Mouse (Mus musculus) intestine, embryonic 14.5 days (tissue): ENCODE data around the gene Cacna1c. TPM values are rescaled to one million over a fixed set of nuclear protein-coding genes. Genes with fewer than 3 reads are reported as not detected.

Experiments
- ATAC-seq: fragments of 200-750 bp; cut with Nextera tagmentation; replicated peaks from 2 replicates; pipeline ENCODE4 v1.8.0; 2017; ENCODE audit warnings: low read depth, moderate number of reproducible peaks, moderate TSS enrichment, moderate library complexity; ENCODE audit not compliant: low FRiP score, low TSS enrichment
- DNase-seq: peaks from one replicate; pipeline ENCODE4 v3.0.0-alpha.2; 2018; ENCODE audit warnings: low spot score
- H3K27ac ChIP-seq: fragments of 300-500 bp; sonication (generic); 2 replicates; pipeline ENCODE4 v1.5.1; 2014; ENCODE audit warnings: low read depth, mild to moderate bottlenecking, control low read depth
- H3K27me3 ChIP-seq: fragments of 300-500 bp; sonication (generic); replicated peaks from 2 replicates; pipeline ENCODE4 v1.6.1; 2014; ENCODE audit warnings: low read length, control low read depth; ENCODE audit not compliant: control insufficient read depth, insufficient read depth
- H3K36me3 ChIP-seq: fragments of 300-500 bp; sonication (generic); 2 replicates; pipeline ENCODE4 v1.6.1; 2014; ENCODE audit warnings: low read length, control low read depth; ENCODE audit not compliant: control insufficient read depth, insufficient read depth
- H3K4me1 ChIP-seq: fragments of 300-500 bp; sonication (generic); replicated peaks from 2 replicates; pipeline ENCODE4 v1.6.1; 2014; ENCODE audit warnings: low read length, control low read depth, mixed read lengths; ENCODE audit not compliant: control insufficient read depth, insufficient read depth
- H3K4me2 ChIP-seq: fragments of 300-500 bp; sonication (generic); 2 replicates; pipeline ENCODE4 v1.6.1; 2014; ENCODE audit warnings: low read length
- H3K4me3 ChIP-seq: fragments of 300-500 bp; sonication (generic); 2 replicates; pipeline ENCODE4 v1.5.1; 2014; ENCODE audit warnings: low read depth, low read length, control low read depth, mixed read lengths
- H3K9ac ChIP-seq: fragments of 300-500 bp; sonication (generic); 2 replicates; pipeline ENCODE4 v1.6.1; 2014; ENCODE audit warnings: mild to moderate bottlenecking, low read length
- H3K9me3 ChIP-seq: fragments of 300-500 bp; sonication (generic); 2 replicates; pipeline ENCODE4 v1.6.1; 2016; ENCODE audit warnings: low read length, control low read depth; ENCODE audit not compliant: control insufficient read depth
- WGBS: fragments of 180-500 bp; shearing (Covaris S2); extraction: QIAGEN DNeasy Blood & Tissue Kit; methylation state at CpG from one replicate; pipeline ENCODE4 v1.1.7; 2014; 5-methylcytosine and 5-hydroxymethylcytosine counted together
- polyA plus RNA-seq: library from polyadenylated mRNA; unstranded; fragments of >200 nt; fragmentation: Nextera tagmentation; extraction: Ambion mirVana; gene quantifications from 2 replicates; pipeline ENCODE4 v1.2.1, GENCODE M21; 2014

Gene Cacna1c
- polyA plus RNA-seq, 1 experiment from 2014 or later = 6.5 TPM

GRCm38 (mm10) chr6:118724388-118724787 lies 471.8 kb downstream of the Cacna1c start:
- Histone ChIP-seq H3K4me2 (no peak overlapping the region), H3K27me3 (no peaks in the 10 kb centered on the region), H3K9me3 (no peaks in the 10 kb centered on the region), H3K4me3 (no peak overlapping the region), H3K36me3 (no peaks in the 10 kb centered on the region), H3K9ac (no peak overlapping the region), H3K4me1 (no peaks in the 10 kb centered on the region), H3K27ac (no peak overlapping the region)
- ATAC-seq (no peak), DNase-seq (no peak)
- 68% methylated on average over 6 of the region's 6 CpGs for WGBS

- Histone ChIP-seq H3K4me2 (no peak overlapping the region), H3K27ac (no peak overlapping the region), H3K27me3 (no peaks in the 10 kb centered on the region), H3K9me3 (no peaks in the 10 kb centered on the region), H3K4me3 (no peak overlapping the region), H3K9ac (no peak overlapping the region), H3K4me1 (no peaks in the 10 kb centered on the region), H3K36me3 (no peaks in the 10 kb centered on the region)
- DNase-seq = no peak
- no peak for ATAC-seq
- WGBS = 51% methylated on average over 6 of the region's 6 CpGs
Observed at GRCm38 (mm10) chr6:118722336-118722735, 473.9 kb downstream of the Cacna1c start.

- no peak overlapping the region for H3K9ac ChIP-seq
- ATAC-seq (no peak), DNase-seq (no peak)
- no peak overlapping the region for H3K27ac ChIP-seq
- 90% methylated on average over 1 of the region's 1 CpGs for WGBS
- H3K4me1 ChIP-seq = no peaks in the 10 kb centered on the region
- H3K4me2 ChIP-seq = no peak overlapping the region
- no peaks in the 10 kb centered on the region for H3K27me3 ChIP-seq
- no peaks in the 10 kb centered on the region for H3K36me3 ChIP-seq
- no peaks in the 10 kb centered on the region for H3K9me3 ChIP-seq
- H3K4me3 ChIP-seq = no peak overlapping the region
Observed at GRCm38 (mm10) chr6:118719486-118719885, 476.7 kb downstream of the Cacna1c start.

- no peak overlapping the region for H3K4me2 ChIP-seq
- H3K4me1 ChIP-seq = no peaks in the 10 kb centered on the region
- H3K4me3 ChIP-seq = no peak overlapping the region
- 90% methylated on average over 5 of the region's 5 CpGs for WGBS
- DNase-seq = no peak
- H3K27ac ChIP-seq = no peak overlapping the region
- H3K27me3 ChIP-seq = no peaks in the 10 kb centered on the region
- no peaks in the 10 kb centered on the region for H3K36me3 ChIP-seq
- no peak for ATAC-seq
- H3K9me3 ChIP-seq = no peaks in the 10 kb centered on the region
- no peak overlapping the region for H3K9ac ChIP-seq
Observed at GRCm38 (mm10) chr6:118713286-118713685, 482.9 kb downstream of the Cacna1c start.

- Histone ChIP-seq H3K9ac (no peak overlapping the region), H3K9me3 (no peaks in the 10 kb centered on the region), H3K27ac (no peak overlapping the region), H3K27me3 (no peaks in the 10 kb centered on the region), H3K4me3 (no peak overlapping the region), H3K4me1 (no peaks in the 10 kb centered on the region), H3K4me2 (no peak overlapping the region), H3K36me3 (no peaks in the 10 kb centered on the region)
- DNase-seq (no peak), ATAC-seq (no peak)
- WGBS = 82% methylated on average over 14 of the region's 14 CpGs
Observed at GRCm38 (mm10) chr6:118711677-118712322, 484.4 kb downstream of the Cacna1c start.

- 71% methylated on average over 4 of the region's 4 CpGs for WGBS
- H3K4me3 ChIP-seq = no peak overlapping the region
- no peaks in the 10 kb centered on the region for H3K27me3 ChIP-seq
- no peak overlapping the region for H3K9ac ChIP-seq
- DNase-seq (no peak), ATAC-seq (no peak)
- H3K4me1 ChIP-seq = no peaks in the 10 kb centered on the region
- no peaks in the 10 kb centered on the region for H3K9me3 ChIP-seq
- no peak overlapping the region for H3K27ac ChIP-seq
- no peaks in the 10 kb centered on the region for H3K36me3 ChIP-seq
- H3K4me2 ChIP-seq = no peak overlapping the region
Observed at GRCm38 (mm10) chr6:118707066-118707465, 489.2 kb downstream of the Cacna1c start.

GRCm38 (mm10) chr6:118705840-118706239 lies 490.4 kb downstream of the Cacna1c start:
- Histone ChIP-seq H3K27ac (no peak overlapping the region), H3K4me1 (no peaks in the 10 kb centered on the region), H3K4me2 (no peak overlapping the region), H3K9me3 (no peaks in the 10 kb centered on the region), H3K27me3 (no peaks in the 10 kb centered on the region), H3K9ac (no peak overlapping the region), H3K36me3 (no peaks in the 10 kb centered on the region), H3K4me3 (no peak overlapping the region)
- DNase-seq (no peak), ATAC-seq (no peak)
- WGBS = 91% methylated on average over 7 of the region's 7 CpGs

GRCm38 (mm10) chr6:118694626-118695025 lies 501.6 kb downstream of the Cacna1c start:
- H3K4me3 ChIP-seq = no peak overlapping the region
- no peak overlapping the region for H3K9ac ChIP-seq
- H3K27me3 ChIP-seq = no peaks in the 10 kb centered on the region
- 80% methylated on average over 4 of the region's 4 CpGs for WGBS
- H3K36me3 ChIP-seq = no peaks in the 10 kb centered on the region
- H3K9me3 ChIP-seq = no peaks in the 10 kb centered on the region
- ATAC-seq (no peak), DNase-seq (no peak)
- no peaks in the 10 kb centered on the region for H3K4me1 ChIP-seq
- no peak overlapping the region for H3K4me2 ChIP-seq
- no peak overlapping the region for H3K27ac ChIP-seq

GRCm38 (mm10) chr6:118689447-118689846 lies 506.8 kb downstream of the Cacna1c start:
- Histone ChIP-seq H3K9ac (no peak overlapping the region), H3K36me3 (no peaks in the 10 kb centered on the region), H3K9me3 (no peaks in the 10 kb centered on the region), H3K27me3 (no peaks in the 10 kb centered on the region), H3K4me1 (no peaks in the 10 kb centered on the region), H3K4me2 (no peak overlapping the region), H3K4me3 (no peak overlapping the region), H3K27ac (no peak overlapping the region)
- no peak for DNase-seq
- ATAC-seq = no peak
- 84% methylated on average over 3 of the region's 3 CpGs for WGBS
